Mouse (Mus musculus) testis, postnatal 14 days (tissue): ENCODE results near the gene Pnkd.

Experiments
- DNase-seq: peaks from one replicate; pipeline ENCODE4 v3.0.0; 2021; ENCODE audit warnings: low spot score

The Pnkd gene

DNA sequence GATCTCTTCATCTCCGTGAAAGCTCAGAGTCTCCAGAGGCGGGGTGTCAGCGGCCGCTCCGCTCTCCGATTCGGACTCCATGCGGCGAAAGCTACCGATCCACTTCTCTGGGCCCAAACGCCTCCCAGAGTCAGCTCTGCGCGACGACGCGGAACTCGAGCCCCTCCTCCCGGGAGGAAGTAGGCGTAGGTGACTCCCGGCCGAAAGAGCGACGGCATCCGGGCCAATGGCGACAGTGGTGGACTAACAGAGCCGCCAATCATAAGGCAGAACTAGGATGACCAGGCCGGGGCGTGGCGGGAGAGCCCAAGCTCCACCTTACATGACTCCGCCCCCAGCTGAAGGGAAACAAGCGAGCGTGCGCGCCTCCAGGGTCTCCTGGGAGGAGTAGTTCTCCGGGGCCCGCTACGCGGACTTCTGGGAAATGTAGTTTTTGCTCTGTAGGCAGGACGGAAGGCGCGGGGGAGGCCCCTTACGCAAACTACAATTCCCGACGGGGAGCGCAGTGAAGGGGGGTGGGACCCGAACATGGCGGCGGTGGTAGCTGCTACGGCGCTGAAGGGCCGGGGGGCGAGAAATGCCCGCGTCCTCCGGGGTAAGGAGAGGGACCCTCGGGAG, at the start of gene Pnkd, which contains the start of gene Aamp:
TSS of gene Pnkd (plus strand) at position 388 of the 618 bp plus-strand sequence.
TSS of gene Aamp (minus strand) at position 196 of the 618 bp plus-strand sequence.
- peak; percentile 100 for DNase-seq

DNA sequence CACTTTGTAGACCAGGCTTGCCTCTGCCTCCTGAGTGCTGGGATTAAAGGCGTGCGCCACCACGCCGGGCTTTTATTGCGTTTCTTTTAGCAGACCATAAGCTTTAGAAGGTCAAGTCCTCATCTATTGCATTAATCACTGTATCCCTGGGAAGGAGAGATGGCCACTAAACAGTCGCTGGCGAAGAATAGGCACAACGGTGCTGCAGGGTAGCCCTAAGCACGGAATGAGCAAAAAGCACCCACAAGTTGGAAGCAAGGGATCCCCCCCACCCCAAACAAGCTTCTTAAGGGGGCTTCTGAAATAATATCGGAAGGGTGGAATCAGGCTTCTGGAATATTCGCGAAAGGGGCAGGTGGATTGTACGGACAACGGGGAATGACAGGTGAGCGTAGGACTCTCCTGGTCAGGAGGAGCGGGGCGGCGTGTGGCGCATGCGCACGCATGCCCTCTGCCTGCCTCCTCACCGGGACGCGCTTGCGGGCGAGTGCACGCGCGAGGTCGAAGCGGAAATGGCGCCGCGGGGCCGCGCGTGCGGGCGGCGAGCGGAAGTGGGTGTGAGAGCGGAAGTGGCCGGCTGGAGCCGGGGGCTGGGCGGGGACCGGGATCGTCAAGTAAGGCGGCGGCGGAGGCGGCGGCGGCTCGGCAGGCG, 48.7 kb upstream of the Pnkd start, which contains the start of gene Arpc2:
TSS of gene Arpc2 (plus strand) at position 147 of the 652 bp plus-strand sequence.
- DNase-seq = peak; percentile 96

DNA sequence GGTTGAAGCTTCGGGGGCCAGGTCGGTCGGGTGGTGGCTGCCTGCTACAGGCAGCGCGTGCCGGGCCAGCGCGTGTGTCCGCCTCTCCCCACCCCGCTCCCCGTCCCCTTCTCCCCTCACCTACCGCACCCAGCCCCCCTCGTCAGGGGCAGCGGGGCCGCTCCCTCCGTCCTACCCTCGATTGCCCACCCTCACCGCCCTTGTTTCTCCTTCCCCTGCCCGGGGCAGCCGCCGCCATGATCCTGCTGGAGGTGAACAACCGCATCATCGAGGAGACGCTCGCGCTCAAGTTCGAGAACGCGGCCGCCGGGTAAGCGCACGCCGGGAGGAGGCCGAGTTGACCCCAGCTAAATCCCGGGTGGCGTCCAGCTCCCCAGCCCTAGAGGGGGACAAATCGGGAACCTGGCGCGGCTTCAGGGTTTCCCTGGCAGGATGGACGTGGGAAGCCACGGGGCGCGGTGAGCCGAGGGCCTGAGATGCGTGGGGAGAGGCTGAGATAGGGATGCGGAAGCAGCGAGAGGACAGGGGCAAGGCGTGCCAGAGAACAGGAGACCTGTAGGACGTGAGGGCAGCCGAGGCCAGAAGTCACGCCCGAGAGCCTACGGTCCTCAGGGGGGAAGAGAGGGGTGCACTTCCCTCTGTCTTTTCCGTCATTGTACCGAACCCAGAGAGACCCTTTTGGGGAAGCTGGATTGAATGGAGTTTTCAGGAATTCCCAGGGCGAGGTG, 48.0 kb upstream of the Pnkd start:
- DNase-seq = peak; percentile 62

GRCm38 (mm10) chr1:74237671-74238070, 47.1 kb upstream of the Pnkd start:
- DNase-seq = no peak

DNA sequence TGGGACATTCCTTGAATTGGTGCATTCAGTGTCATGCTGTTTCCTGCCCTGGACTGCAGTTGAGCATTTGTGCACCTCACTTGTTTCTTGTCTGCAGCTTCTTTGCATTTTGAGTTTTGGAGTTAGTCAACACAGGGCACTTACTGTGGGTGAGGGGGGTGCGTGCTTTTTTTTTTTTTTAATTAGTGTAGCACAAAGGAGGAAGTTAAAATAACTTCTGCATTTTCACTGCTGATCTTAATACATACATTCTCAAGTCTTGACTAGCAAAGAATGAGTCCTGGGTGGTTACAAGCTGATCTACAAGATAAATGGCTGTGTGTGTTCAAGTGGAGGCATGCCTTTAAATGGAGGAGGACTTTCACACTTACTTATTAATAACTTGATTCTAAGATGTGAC, 46.6 kb upstream of the Pnkd start:
- DNase-seq = no peak

DNA sequence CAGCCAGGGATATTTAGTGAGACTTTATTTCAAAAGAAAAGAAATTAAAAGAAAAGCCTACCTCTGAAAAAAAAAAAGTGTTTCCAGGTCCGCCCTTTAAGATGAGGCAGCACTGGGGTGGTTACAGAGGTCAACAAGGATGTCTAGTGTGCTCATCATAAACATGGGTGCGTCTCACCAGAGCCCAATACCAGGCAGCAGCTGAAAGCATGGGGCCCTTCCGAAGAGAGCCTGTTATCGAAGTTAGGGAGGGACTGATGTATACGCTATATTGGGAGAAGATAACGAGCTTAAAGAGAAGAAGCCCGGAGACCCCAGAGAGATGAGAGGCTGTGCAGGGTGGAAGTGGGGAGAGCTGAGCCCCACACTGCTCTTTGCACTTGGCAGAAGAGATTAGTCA, 45.6 kb upstream of the Pnkd start:
- DNase-seq = no peak

DNA sequence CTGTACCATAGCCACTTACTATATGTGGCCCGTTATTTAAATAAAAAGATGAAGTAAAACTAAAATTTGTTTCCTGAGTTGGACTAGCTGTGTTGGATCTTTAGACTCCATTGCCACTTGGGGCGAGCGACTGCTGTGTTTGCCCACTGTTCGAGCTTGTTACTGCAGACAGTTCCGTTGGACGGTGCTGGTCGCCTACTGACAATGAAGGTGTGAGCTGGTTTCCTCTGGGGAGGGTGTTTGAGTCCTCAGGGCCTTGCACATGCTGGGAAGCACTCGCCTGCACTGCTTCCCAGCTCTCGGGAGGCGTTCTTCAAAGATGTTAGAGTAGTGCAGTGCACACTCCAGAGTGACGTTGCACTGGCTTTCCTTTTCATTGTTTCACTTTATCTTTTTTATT, 45.1 kb upstream of the Pnkd start:
- no peak for DNase-seq

DNA sequence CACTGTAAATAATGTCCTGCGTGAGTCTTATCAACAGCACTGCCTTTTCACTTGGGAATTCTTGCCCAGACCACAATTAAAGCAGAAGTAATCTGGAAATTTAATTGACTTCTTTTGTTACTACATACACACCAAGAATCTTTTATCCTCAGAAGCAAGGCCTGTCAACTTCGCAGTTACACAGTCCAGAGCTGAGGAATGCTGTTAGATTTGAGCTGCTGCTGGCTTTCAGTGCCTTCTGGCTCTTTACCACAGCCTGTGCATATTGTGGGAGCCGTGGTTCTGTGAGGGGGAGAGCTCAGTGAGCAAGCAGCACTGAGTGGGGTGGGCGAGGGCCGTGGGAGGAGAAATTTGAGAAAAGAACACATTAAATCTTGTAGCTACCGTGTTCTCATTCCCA, 44.4 kb upstream of the Pnkd start:
- DNase-seq = peak; percentile 34

DNA sequence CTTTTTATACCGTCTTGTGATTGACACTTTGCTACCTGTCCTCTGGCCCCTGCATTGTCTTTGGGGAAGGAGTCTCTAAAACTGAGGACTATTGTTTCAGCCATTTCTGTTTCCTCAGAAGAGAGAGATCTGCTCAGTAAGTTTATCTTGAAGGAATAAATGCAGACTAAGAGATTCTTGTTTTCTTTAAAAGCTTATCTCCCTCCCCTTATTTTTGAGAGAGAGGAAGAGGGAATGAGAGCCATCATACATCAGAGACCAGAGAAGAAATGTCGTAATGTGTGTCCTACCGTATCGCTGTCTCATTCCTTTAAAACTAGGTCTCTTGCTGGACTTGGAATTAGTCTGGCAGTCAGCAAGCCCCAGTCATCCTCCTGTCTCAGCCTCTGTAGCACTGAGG, 43.9 kb upstream of the Pnkd start:
- DNase-seq = no peak

GRCm38 (mm10) chr1:74245525-74245924, 39.2 kb upstream of the Pnkd start:
- no peak for DNase-seq

GRCm38 (mm10) chr1:74248799-74249198, 35.9 kb upstream of the Pnkd start:
- no peak for DNase-seq

DNA sequence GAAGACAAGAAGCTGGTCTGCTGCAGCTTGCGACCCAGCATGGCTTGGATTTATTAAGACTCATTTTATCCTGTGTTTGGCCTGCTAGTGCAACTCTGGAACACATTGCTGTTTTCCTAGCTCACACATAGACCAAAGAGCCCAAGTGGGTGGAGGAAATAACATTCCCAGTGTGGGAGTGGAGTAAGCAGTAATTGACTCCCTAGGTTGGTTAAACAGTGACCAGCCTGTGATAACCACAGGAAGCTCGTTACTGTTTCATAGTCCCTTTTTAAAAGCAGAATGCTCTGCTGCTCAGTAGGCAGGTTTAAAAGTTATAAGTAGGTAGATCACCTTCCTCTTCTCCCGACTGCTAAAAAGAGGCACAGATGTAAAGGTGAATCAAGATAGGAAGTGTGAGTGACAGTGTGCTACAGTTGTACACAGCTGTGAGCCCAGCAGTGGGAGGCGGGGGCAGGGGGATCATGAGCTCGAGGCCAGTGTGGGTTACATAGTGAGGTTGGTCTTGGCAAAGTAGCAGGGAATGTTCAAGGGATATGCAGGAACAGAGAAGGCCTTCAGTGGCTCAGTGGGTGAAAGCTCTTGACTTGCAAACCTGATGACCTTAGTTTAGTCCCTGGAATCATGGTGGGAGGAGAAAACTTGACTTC, 35.3 kb upstream of the Pnkd start:
- no peak for DNase-seq

DNA sequence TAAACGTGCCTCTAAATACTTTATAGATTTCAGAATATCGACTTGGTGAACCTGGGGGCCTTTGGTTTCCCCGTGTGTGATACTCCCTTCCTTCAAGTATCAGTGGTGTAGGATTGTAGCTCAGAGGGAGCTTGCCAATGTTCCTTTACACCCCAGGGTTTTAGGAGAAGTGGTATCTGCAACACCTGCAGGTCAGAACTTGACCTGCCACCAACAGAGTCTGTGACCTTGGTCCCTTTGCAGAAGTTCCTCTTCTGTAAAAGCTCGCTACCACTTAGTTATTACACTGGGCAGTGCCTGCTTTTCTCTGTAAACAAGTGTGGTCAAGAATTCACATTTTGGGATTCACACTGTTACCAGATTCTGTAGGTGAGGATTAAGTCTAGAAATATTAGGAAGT, 34.6 kb upstream of the Pnkd start:
- DNase-seq = no peak

DNA sequence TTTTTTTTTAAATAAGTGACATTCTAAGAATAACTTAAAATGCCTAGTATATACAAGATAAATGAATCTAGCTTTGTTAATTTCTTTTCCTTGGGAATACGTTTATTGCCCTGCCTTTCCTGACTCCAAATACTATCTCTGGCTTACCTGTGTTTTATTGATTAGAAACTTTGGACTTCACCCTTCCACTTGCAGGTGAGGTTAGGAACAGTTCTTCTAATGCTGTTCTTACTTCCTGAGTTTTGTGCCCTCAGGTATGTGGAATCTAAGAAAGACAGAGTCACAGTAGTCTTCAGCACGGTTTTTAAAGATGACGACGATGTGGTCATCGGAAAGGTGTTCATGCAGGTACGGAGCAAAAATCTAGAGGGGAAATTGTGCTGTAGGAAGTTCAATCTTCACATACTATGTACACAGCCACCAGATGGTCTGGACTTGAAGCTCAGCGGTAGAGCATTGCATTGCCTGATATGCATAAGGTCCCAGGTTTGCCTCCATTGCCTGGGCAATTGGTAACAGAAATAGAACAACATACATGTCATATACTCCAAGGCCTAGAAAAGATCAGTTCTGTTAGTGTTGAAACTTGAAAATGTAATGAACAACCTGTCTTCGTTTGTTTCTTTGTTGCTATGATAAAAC, 28.9 kb upstream of the Pnkd start:
- no peak for DNase-seq

- DNase-seq = no peak
Observed at GRCm38 (mm10) chr1:74256782-74257181, 27.9 kb upstream of the Pnkd start.

DNA sequence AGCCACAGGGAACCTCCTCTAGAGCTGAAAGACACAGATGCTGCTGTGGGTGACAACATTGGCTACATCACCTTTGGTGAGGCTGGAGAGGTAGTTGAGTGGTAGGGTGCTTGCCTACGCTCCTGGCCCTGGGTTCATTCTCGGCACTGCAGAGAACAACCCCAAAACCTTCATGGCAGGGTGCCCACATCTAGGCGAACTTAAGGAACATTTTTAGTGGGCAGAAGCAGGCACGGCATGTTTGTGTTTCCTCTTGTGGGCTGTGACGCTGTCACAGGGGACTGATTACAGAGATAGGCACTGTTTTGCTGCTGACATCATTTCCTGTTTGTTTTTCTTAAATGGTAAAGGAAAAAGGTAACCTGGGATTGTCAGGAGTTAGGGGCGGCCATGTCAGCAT, 22.2 kb upstream of the Pnkd start:
- no peak for DNase-seq

- no peak for DNase-seq
Observed at GRCm38 (mm10) chr1:74268750-74269149, 16.0 kb upstream of the Pnkd start.

DNA sequence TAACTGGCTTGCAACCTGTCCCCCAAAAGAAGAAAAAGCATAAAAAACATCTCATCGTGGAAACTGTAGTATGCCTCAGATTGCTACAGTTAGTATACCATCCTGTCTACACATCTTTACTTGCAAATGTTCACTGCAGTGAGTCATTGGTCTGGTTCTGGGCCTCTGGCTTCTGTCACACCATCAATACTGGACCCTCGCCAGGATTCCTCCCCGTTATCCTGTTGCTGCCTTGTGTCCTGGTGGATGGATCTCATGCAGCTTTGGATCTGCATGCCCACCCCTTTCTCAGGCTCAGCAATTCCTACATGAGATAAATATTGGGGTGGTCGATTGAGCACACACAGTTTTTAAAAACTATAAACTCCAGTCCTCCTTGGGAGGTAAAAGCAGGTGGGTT, 13.1 kb upstream of the Pnkd start:
- DNase-seq = no peak

DNA sequence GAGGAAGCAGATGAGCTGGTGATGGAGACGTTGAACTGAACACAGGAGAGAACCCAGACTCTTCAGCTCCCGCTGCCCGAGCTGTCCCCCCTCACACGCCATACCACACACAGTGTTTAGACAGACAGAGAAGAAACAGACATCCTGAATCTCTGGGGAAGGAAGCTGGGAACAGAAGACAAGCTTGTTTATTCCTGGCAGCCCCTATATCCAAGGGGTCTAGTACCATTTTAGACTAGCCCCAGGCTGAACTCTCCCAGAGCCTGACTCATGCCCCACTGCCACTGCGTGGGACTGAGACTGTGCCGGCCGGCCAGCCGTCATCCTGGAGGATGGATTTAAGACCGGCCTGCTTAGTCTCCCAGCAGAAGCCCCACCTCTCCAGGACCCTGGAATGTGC, 9.7 kb upstream of the Pnkd start:
- DNase-seq = no peak

DNA sequence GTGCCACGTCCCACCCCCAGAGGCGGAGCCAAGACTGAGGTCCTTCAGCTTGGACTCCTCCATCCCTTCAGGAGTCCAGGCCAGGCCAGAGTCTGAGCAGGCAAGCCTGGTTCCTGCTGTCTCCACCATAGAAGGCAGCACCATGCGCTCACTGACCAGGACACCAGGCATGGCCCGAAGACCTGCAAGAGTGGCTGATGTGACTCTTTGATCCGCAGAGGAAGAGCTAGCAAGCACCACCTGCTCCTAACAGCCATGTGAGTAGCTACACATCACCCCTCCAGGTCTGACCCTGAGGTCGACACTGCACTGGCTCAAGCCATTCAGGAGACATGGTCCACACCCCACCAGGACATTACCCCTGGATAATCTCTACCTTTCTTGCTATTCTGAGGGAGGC, 7.7 kb upstream of the Pnkd start:
- no peak for DNase-seq

GRCm38 (mm10) chr1:74277883-74278537, 6.7 kb upstream of the Pnkd start:
- no peak for DNase-seq

DNA sequence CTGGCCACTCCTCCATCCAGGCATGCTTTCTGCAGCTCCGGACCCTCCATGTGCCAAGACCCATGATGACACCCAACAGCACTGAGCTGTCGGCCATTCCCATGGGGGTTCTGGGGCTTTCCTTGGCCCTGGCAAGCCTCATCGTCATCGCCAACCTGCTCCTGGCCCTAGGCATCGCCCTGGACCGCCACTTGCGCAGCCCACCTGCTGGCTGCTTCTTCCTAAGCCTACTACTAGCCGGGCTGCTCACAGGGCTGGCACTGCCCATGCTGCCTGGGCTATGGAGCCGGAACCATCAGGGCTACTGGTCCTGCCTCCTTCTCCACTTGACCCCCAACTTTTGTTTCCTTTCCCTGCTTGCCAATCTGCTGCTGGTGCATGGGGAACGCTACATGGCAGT, 6.2 kb upstream of the Pnkd start, which contains the start of gene Gpbar1:
TSS of gene Gpbar1 (plus strand) at position 13 of the 400 bp plus-strand sequence.
- no peak for DNase-seq
